Mouse (Mus musculus): ENCODE measurements around the gene Asprv1. TPM values are rescaled to one million over a fixed set of nuclear protein-coding genes. Genes with fewer than 3 reads are reported as not detected.

Asprv1 gene
- not detected for total RNA-seq (2021)
- long read RNA-seq, experiment 1 = 0 reads
- long read RNA-seq, experiment 2 = 0 reads

DNA sequence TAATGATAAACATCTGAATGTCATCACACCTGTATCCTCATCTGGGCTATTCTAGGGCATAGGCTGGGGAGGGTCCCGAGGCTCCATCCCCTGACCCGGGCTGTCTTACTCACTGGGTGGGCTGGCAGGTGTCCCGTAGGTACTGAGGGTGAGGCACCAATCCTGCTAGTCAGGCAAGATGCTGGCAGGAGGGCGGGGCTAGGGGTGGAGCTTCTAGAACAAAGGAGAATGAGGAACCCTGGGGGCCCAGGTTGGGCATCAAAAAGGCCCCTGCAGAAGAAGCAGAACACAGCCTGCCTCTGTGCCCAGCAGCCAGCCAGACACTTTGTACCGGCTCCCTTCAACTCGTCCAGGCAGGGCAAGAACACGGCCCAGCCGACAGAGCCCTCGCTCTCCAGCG is at the start of gene Asprv1:
Gene Asprv1 (plus strand): TSS at position 219 of the 400 bp plus-strand sequence.
- DNase-seq = no peak

DNA sequence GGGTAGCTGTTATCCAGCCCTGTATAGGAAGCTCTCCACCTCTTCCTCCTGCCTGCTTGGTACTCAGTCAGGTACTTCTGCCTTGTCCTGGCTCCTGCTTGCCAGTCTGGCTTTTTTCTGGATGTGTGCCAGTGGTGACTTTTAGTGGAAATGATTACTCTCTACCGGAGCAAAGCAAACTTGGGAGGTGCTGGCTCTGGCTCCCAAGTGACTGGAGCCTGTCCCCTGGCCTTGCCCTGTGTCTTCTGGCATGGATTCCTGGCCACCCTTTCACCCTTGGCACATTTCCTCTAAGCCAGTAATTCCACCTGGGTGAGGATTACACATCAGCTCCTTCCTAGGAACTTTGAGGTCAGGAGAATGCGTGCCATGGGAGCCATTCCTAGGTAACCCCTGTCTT is 49.6 kb upstream of the Asprv1 start:
- peak in 1 of 2 experiments; percentile 27 for DNase-seq

GRCm38 (mm10) chr6:86579066-86579784 is 48.7 kb upstream of the Asprv1 start:
- no peak for DNase-seq

DNA sequence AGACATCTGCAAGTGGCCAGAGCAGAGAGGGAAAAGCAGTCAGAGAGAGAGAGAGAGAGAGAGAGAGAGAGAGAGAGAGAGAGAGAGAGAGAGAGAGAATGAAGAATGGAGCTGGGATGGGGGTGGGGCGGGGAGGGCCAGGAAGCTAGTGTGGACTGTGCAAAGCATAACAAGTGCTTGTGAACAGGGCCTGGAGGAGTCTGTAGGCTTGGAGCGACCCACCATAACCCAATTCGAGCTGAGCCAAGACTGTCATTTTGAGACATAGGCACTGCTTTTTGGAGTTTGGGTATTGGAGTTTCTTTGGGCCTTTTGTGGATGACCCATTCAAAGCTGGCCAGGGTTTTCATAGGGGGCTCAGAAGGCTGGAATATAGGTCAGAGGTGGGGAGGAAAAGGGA is 48.0 kb upstream of the Asprv1 start:
- no peak for DNase-seq

DNA sequence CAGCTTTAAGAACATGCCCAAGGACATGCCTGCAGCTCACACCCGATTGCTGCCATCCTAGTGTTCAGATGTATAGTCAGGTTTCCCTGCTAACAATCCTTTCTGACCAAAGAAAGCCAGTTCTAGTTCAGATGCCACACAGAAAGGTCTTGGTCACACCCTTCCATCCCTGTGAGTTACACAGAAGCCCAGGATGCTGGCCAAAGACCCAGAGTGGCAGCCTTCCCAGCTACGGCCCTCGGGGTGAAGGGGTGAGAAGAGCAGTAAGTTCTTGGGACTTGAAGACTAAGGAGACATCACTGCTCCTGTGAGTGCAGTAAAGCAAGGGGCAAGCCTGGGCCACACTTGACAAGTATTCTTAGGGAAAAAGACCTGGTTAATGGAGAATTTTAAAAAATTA is 44.8 kb upstream of the Asprv1 start:
- no peak for DNase-seq

- DNase-seq = no peak
These were observed 44.3 kb upstream of the Asprv1 start for GRCm38 (mm10) chr6:86583601-86584215.

DNA sequence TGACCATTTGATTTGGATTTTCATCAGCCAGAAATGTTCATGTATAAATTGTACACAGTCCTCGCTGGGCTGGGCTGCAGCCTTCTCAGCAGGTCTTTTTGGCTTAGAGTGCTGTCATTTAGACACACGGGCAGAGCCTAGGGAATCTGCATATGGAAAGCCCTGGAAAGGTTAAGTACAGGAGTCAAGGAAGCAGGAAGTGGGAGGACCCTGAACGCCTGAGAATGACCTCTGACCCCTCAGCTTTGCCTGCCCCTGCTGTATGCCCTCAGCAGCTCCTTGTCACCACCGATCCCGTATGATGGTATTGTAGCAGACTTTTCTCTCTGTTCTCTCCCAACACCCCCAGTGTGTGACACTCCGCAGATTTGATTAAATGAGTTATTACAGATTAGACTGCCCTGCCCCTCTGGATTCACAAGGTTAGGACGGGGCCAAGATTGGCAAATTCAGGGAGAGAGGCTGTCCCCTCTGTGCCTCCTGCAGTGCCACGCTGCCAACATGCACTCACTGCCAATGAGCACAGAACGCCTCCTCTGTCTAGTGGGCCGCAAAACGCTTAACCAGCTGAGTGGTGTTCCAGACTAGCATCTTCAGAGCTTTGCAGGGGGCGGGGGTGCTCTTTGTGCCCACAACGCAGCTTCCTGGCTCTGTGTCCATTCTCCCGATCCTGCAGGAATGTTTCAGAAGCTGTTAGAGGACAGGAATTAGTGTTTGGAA is 43.5 kb upstream of the Asprv1 start:
- DNase-seq = peak; percentile 50 to 69

- DNase-seq = peak; percentile 91 to 96
These were observed 42.8 kb upstream of the Asprv1 start for GRCm38 (mm10) chr6:86585070-86585600.

- no peak for DNase-seq
These were observed 41.9 kb upstream of the Asprv1 start for GRCm38 (mm10) chr6:86586070-86586469.

- no peak for DNase-seq
These were observed 39.5 kb upstream of the Asprv1 start for GRCm38 (mm10) chr6:86588429-86588828.

GRCm38 (mm10) chr6:86593146-86593897 is 34.6 kb upstream of the Asprv1 start:
- DNase-seq = no peak

DNA sequence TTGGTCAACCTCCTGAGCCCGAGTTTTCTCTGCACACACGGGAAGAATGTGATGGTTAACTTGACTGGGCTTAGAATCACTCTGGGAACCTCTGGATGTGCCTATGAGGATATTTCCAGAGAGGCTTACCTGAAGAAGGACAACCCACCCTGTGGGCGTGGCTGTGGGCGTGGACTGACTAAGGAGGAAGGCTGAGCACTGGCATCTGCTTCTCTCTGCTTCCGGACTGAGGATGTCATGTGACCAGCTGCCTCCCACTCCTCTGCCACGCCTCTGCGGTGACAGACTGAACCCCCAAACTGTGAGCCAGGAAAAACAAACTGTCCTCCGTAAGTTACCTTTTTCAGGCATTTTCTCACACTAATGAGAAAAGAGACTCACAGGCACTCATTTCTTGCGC is 33.3 kb upstream of the Asprv1 start:
- peak; percentile 30 to 40 for DNase-seq

DNA sequence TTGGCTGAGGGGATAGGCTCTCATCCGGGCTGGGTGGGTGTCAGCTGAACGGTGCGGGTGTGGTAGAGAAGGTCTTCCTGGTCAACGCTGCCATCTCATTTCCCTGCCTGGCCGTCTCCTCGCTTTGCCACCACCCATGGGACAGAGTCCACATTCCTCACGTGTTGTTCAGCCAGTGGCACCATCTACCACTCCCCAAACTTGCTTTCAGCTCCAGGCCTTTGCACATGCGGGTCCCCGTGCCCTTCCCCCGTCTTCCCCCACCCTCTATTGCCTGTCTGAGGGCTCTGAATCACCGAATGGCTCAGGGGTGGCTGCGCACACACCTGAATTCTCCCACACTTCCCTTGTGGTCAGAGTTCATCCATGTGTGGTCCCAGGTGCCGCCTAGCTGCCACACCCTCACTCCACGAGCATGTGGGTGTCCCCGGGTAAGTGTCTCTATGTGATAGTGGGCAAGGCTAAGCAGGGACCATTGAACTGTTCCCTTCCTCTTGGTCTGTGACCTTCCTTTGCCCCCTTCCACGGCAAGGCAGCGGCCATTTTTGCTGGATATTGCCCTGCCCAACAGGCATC is 32.0 kb upstream of the Asprv1 start:
- no peak for DNase-seq

DNA sequence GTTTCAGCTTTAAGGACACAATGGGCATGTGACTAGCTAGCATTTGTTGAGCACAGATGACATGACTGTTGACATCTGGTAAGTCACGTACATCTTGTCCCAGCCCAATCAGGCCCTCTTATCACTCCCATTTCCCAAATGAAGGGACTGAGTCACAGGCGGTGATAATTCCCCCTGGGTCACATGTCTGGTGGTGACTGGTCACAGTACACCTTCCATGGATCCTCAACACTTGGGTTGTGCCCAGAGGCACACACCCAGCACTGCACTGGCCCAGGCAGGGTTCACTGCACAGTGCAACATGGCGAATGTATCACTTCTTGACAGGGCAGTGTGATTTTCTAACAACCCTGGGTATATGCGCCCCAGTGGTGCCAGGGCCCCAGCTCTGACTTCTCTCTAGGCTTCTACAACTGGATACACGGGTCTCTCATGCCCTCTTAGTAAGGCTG is 29.2 kb upstream of the Asprv1 start:
- no peak for DNase-seq

DNA sequence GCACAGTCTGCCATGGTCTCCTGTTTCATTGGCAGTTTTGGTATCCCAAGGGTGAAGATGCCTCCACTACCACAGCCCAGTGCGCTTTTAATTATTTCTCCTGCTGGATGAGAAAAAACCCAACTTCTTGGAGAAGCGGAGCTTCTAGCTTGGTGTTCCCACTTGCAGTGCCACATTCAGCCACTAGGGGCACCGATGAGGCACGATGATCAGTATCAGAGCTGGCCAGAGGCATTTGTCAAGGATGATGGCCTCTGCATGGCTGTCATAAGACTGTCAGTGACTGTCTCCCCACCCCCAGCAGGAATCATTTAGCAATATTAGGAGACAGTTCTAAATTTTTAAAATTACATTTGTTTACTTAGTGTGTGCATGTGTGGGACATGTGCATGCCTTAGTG is 28.8 kb upstream of the Asprv1 start:
- peak; percentile 76 to 95 for DNase-seq

DNA sequence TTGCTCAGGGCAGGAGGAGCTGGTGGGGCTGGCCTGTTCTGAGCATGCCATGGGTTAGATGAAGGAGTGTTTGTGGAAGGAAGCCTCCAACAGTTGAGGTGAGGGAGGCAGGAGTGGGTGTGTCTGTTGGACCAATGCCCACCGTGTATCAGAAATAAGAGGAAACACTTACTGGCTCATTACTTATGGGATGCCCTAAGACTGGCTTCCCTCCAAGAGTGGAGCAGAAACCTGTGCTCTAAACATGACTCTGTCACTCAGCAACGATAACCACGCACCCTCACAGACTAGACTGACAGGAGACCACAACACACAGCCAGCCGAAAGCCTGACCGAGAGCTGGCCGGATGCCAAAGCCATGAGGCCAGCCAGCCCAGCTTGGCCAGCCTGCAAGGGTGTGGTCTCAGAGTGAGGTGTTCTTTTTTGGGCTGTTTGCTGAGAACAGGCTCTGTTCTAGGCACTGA is 28.0 kb upstream of the Asprv1 start:
- peak; percentile 69 to 76 for DNase-seq

DNA sequence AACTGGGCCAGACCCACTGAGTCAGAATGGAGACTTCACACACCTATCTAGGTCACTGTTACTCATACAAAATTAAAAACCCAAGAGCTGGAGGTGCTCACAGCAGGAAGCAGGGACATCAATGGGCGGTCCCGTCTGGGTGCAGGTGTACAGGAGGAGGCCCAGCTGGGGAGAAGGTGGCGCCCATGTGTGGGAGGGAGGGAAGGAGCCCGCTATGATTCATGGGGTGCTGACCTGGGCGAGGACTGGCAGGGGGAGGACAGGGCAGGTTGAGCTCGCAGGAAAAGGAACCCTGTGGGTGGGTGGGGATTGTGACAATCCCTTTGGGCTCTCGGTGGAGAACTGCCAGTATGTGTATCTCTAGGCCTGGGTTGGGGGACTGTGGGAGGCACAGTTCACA is 22.7 kb upstream of the Asprv1 start:
- no peak for DNase-seq

DNA sequence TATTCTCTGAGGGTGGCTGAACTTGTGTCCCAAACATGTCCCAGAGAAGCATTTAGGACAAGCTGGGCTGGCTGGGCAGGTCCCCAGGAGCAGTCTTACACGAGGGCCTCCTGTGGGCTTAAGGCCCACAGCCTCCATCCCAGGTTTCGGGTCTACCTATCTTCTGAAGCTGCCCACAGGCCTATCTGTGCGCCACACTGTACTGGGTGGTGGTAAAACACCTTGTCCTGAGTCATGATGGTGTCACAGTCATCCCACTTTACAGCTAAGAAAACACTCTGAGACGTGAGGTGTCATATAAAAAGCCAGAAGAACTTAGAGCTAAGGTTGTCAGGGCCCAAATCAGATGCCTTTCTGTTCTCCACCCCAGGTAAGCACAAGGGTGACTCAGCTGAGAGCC is 21.7 kb upstream of the Asprv1 start:
- no peak for DNase-seq

GRCm38 (mm10) chr6:86607471-86607870 is 20.5 kb upstream of the Asprv1 start:
- DNase-seq = no peak

- no peak for DNase-seq
These were observed 18.7 kb upstream of the Asprv1 start for GRCm38 (mm10) chr6:86609235-86609634.

DNA sequence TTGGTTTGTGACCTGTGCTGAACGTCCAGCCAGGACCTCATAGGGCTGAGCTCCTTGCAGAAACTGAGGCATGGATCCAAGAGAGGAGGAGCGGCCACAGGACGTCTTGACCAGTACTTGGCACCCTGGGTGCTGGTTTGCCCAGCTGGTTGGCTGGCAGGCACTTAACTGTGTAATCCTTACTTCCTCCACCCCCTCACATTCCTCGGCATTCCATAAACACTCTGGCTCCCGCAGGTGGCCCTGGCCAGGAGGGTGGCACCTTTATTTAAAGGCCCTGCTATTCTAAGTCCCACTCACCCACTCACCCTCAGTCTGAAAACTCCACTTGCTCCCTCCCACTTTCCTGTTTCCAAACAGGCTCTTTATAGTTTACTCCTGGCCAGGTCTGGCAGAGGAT is 17.2 kb upstream of the Asprv1 start:
- peak in 1 of 2 experiments; percentile 16 for DNase-seq

- DNase-seq = no peak
These were observed 12.7 kb upstream of the Asprv1 start for GRCm38 (mm10) chr6:86615301-86615700.
